Mouse (Mus musculus): Measurements from ENCODE around the gene Fam71b. TPM values are rescaled to one million over a fixed set of nuclear protein-coding genes. Genes with fewer than 3 reads are reported as not detected.
"Not testable (repeated sequence)": the region's sequence is repeated elsewhere in the genome, so short reads cannot be mapped to it uniquely, and the experiment has no call there.

The Fam71b gene
- polyA plus RNA-seq, 1 experiment from 2014 or later, result not detected

GRCm38 (mm10) chr11:46404986-46405385 is 8.6 kb downstream of the Fam71b start:
- H3K36me3 ChIP-seq, result no peaks in the 10 kb centered on the region
- H3K9me3 ChIP-seq (replicated peaks), result no peaks in the 10 kb centered on the region
- ATAC-seq (replicated peaks; ENCODE audit: low FRiP score), result no peak
- no peak overlapping the region for H3K27ac ChIP-seq
- 0 out of 2 replicates have a peak, but pooled peaks cover 6% of the 10 kb centered on the region for H3K27me3 ChIP-seq
- 85% methylated on average over 16 of the region's 16 CpGs for WGBS
- peaks cover 4% of the 10 kb centered on the region for H3K4me1 ChIP-seq
- no peak overlapping the region for H3K4me3 ChIP-seq (replicated peaks)
- H3K9ac ChIP-seq, result no peak overlapping the region
- H3K4me2 ChIP-seq, result no peak overlapping the region

DNA sequence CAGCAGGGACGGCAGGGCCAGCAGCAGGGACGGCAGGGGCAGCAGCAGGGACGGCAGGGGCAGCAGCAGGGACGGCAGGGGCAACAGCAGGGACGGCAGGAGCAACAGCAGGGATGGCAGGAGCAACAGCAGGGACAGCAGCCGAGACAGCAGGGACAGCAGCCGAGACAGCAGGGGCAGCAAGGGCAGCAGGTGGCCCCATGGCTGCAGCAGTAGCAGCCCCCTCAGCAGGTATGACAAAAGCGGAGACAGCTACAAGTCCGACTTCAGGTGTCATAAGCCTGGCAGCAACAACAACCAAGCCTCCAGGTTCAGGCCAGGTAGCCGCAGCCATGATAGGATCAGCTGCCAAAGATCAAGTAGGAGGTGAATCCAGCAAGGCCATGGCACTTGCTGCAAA is 10.4 kb downstream of the Fam71b start:
- Histone ChIP-seq H3K9me3 (replicated peaks) (no peaks in the 10 kb centered on the region), H3K4me3 (replicated peaks) (no peak overlapping the region), H3K36me3 (no peaks in the 10 kb centered on the region), H3K4me2 (no peak overlapping the region), H3K27ac (no peak overlapping the region), H3K4me1 (peaks cover 1% of the 10 kb centered on the region), H3K27me3 (0 out of 2 replicates have a peak, but pooled peaks cover 6% of the 10 kb centered on the region), H3K9ac (no peak overlapping the region)
- ATAC-seq (replicated peaks; ENCODE audit: low FRiP score), result no peak
- WGBS, result 39% methylated on average over 10 of the region's 10 CpGs

GRCm38 (mm10) chr11:46410018-46410563 is 13.7 kb downstream of the Fam71b start:
- no peaks in the 10 kb centered on the region for H3K36me3 ChIP-seq
- H3K4me2 ChIP-seq, result no peak overlapping the region
- no peaks in the 10 kb centered on the region for H3K4me1 ChIP-seq
- H3K9ac ChIP-seq, result no peak overlapping the region
- H3K27ac ChIP-seq, result no peak overlapping the region
- H3K27me3 ChIP-seq, result 0 out of 2 replicates have a peak, but pooled peaks cover 3% of the 10 kb centered on the region
- no peak overlapping the region for H3K4me3 ChIP-seq (replicated peaks)
- H3K9me3 ChIP-seq (replicated peaks), result no peaks in the 10 kb centered on the region
- ATAC-seq (replicated peaks; ENCODE audit: low FRiP score), result peak; percentile 52; the same call in 1 of the 2 replicates
- 43% methylated on average over 2 of the region's 2 CpGs for WGBS

- no peak overlapping the region for H3K4me2 ChIP-seq
- H3K27ac ChIP-seq, result no peak overlapping the region
- ATAC-seq (replicated peaks; ENCODE audit: low FRiP score), result no peak
- H3K4me3 ChIP-seq (replicated peaks), result no peak overlapping the region
- no peak overlapping the region for H3K9ac ChIP-seq
- no peaks in the 10 kb centered on the region for H3K27me3 ChIP-seq
- no peaks in the 10 kb centered on the region for H3K9me3 ChIP-seq (replicated peaks)
- 48% methylated on average over 1 of the region's 1 CpGs for WGBS
- H3K4me1 ChIP-seq, result no peaks in the 10 kb centered on the region
- H3K36me3 ChIP-seq, result no peaks in the 10 kb centered on the region
These were observed 22.1 kb downstream of the Fam71b start for GRCm38 (mm10) chr11:46418438-46418837.

DNA sequence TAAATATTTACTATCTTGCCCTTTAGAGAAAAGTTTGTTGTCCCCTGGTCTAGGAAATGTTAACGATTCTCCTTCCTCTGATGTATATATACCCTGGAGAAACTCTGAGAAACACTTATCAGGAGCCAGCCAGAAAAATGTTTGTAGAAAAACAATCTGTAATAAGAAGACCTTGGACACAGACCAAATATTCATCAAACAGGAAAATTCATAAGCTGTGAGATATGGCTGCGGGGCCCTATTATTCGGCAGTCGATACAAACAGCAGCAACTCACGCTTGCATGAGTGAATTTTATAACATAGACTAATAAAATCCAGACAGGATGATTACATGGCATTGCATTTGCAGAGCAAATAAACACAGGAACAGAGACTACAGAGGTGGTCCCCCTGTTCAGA is 22.5 kb downstream of the Fam71b start:
- H3K27me3 ChIP-seq, result no peaks in the 10 kb centered on the region
- H3K4me2 ChIP-seq, result no peak overlapping the region
- H3K4me3 ChIP-seq (replicated peaks), result no peak overlapping the region
- H3K9me3 ChIP-seq (replicated peaks), result no peaks in the 10 kb centered on the region
- 78% methylated on average over 5 of the region's 5 CpGs for WGBS
- no peak for ATAC-seq (replicated peaks; ENCODE audit: low FRiP score)
- no peak overlapping the region for H3K27ac ChIP-seq
- H3K4me1 ChIP-seq, result no peaks in the 10 kb centered on the region
- H3K9ac ChIP-seq, result no peak overlapping the region
- H3K36me3 ChIP-seq, result no peaks in the 10 kb centered on the region

GRCm38 (mm10) chr11:46421086-46421888 is 24.9 kb downstream of the Fam71b start:
- WGBS, result 80% methylated on average over 8 of the region's 8 CpGs
- no peak overlapping the region for H3K9ac ChIP-seq
- no peaks in the 10 kb centered on the region for H3K36me3 ChIP-seq
- no peak for ATAC-seq (replicated peaks; ENCODE audit: low FRiP score)
- H3K4me3 ChIP-seq (replicated peaks), result no peak overlapping the region
- no peak overlapping the region for H3K27ac ChIP-seq
- H3K4me2 ChIP-seq, result no peak overlapping the region
- no peaks in the 10 kb centered on the region for H3K27me3 ChIP-seq
- no peaks in the 10 kb centered on the region for H3K9me3 ChIP-seq (replicated peaks)
- no peaks in the 10 kb centered on the region for H3K4me1 ChIP-seq

GRCm38 (mm10) chr11:46428131-46428530 is 31.8 kb downstream of the Fam71b start:
- not testable (repeated sequence) for H3K4me2 ChIP-seq; H3K4me1 ChIP-seq; H3K4me3 ChIP-seq (replicated peaks); H3K27me3 ChIP-seq; ATAC-seq (replicated peaks; ENCODE audit: low FRiP score); H3K9me3 ChIP-seq (replicated peaks); H3K27ac ChIP-seq; H3K36me3 ChIP-seq; H3K9ac ChIP-seq
- 44% methylated on average over 4 of the region's 4 CpGs for WGBS

DNA sequence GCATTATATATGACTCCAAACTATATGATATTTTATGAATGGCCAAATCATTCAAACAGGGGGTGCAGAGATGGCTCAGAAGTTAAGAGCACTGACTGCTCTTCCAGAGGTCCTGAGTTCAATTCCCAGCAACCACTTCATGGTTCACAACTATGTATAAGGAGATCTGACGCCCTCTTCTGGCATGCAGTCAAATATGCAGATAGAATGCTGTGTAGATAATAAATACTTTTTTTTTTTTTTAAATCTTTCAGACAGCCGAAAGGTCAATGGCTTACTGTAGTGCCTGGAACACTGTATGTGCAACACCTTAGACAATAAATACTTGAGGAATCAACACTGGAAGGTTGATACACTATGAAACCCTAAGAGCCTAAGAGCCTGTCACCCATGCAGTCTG is 33.8 kb downstream of the Fam71b start:
- no peaks in the 10 kb centered on the region for H3K27me3 ChIP-seq
- H3K9me3 ChIP-seq (replicated peaks), result no peaks in the 10 kb centered on the region
- H3K4me2 ChIP-seq, result no peak overlapping the region
- H3K36me3 ChIP-seq, result no peaks in the 10 kb centered on the region
- H3K4me1 ChIP-seq, result no peaks in the 10 kb centered on the region
- no peak overlapping the region for H3K4me3 ChIP-seq (replicated peaks)
- ATAC-seq (replicated peaks; ENCODE audit: low FRiP score), result no peak
- 92% methylated on average over 2 of the region's 2 CpGs for WGBS
- H3K27ac ChIP-seq, result no peak overlapping the region
- H3K9ac ChIP-seq, result no peak overlapping the region

DNA sequence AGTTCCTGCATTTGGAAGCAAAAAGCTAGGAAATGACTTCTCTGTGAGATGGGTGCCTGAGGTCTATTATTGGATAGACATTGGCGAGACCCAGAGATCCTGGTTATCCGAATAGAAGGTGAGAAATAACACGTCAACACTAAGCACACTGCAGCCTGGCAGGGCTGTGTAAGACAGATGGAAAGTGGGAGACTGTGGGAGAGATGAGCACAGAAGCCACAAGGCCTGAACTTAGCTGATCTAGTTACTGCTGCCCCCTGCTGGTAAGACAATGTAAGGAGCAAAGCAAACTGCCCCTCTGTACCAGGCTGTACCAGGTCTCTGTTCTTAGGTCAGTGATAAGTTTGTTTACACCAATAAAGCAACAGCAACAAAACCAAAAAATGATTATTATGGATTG is 34.8 kb downstream of the Fam71b start:
- ATAC-seq (replicated peaks; ENCODE audit: low FRiP score), result peak; percentile 88
- no peaks in the 10 kb centered on the region for H3K36me3 ChIP-seq
- H3K4me2 ChIP-seq, result no peak overlapping the region
- no peaks in the 10 kb centered on the region for H3K27me3 ChIP-seq
- H3K4me3 ChIP-seq (replicated peaks), result no peak overlapping the region
- WGBS, result 23% methylated on average over 3 of the region's 3 CpGs
- H3K4me1 ChIP-seq, result no peaks in the 10 kb centered on the region
- H3K9ac ChIP-seq, result no peak overlapping the region
- no peak overlapping the region for H3K27ac ChIP-seq
- H3K9me3 ChIP-seq (replicated peaks), result no peaks in the 10 kb centered on the region

- Histone ChIP-seq H3K4me3 (replicated peaks) (no peak overlapping the region), H3K36me3 (peaks cover 16% of the 10 kb centered on the region), H3K27ac (no peak overlapping the region), H3K9me3 (replicated peaks) (no peaks in the 10 kb centered on the region), H3K27me3 (no peaks in the 10 kb centered on the region), H3K9ac (no peak overlapping the region), H3K4me1 (peaks cover 4% of the 10 kb centered on the region; the same call in 1 of the 2 replicates), H3K4me2 (no peak overlapping the region)
- ATAC-seq (replicated peaks; ENCODE audit: low FRiP score), result no peak
These were observed 39.0 kb downstream of the Fam71b start for GRCm38 (mm10) chr11:46435363-46435762.

DNA sequence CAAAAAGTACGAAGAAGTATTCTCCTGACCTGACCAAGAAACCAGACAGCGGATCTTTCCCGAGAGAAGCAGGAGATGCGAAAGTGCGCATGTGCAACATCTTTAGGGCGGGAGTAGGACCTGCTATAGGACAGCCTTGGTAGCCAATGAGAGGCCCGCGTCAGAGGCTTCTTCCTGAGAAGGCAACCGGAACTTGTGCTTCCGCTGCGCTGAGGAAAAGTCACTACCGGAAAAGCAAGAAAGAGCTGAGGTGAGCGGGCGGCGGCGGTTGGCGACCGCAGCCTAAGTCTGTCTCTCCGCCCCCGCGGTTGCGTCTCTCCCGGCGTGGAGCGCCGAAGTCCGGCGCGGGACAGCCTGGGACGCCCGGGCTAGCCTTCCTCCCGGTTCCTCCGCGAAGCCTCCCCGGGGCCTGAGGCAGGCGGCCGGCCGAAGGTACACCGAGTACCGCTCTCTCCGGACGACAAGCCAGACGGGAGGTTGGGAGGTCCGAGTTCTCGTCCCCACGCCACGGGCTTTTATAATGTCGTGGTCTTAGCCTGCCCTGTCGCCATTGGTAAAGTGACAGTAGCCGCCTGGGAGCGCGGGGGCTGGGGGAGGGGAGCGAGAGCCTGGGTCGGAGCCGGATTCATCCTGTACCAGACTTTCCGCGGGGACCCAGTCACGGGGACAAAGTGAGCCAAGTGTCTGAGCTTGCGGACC is 40.5 kb downstream of the Fam71b start, which contains the start of gene Med7:
TSS of gene Med7 (plus strand) at position 166 of the 699 bp plus-strand sequence.
- peak; percentile 99 for ATAC-seq (replicated peaks; ENCODE audit: low FRiP score)
- peak within 1 kb of the TSS; percentile 96 for H3K27ac ChIP-seq
- under 1% methylated on average over 59 of the region's 59 CpGs for WGBS

GRCm38 (mm10) chr11:46437459-46438000 is 41.2 kb downstream of the Fam71b start:
- ATAC-seq (replicated peaks; ENCODE audit: low FRiP score), result peak; percentile 46
- WGBS, result 2% methylated on average over 23 of the region's 23 CpGs
- H3K4me3 ChIP-seq (replicated peaks), result peak overlapping the region; percentile 99
- no peaks in the 10 kb centered on the region for H3K9me3 ChIP-seq (replicated peaks)
- H3K36me3 ChIP-seq, result peaks cover 34% of the 10 kb centered on the region
- peaks cover 4% of the 10 kb centered on the region; the same call in 1 of the 2 replicates for H3K4me1 ChIP-seq
- peak overlapping the region; percentile 70 for H3K4me2 ChIP-seq
- no peaks in the 10 kb centered on the region for H3K27me3 ChIP-seq
- peak overlapping the region; percentile 96 for H3K27ac ChIP-seq
- H3K9ac ChIP-seq, result peak overlapping the region; percentile 93

More for the DNA sequence above, 40.5 kb downstream of the Fam71b start, which contains the start of gene Med7:
- peak within 1 kb of the TSS; percentile 99 for H3K4me3 ChIP-seq (replicated peaks)
- H3K36me3 ChIP-seq, result peaks cover 28% of the 10 kb centered on the region
- H3K9me3 ChIP-seq (replicated peaks), result no peaks in the 10 kb centered on the region
- no peaks in the 10 kb centered on the region for H3K27me3 ChIP-seq
- H3K4me2 ChIP-seq, result peak within 1 kb of the TSS; percentile 70
- H3K4me1 ChIP-seq, result peaks cover 4% of the 10 kb centered on the region; the same call in 1 of the 2 replicates
- H3K9ac ChIP-seq, result peak within 1 kb of the TSS; percentile 93
